Mouse (Mus musculus) ES-E14 (cell line): Measurements from ENCODE around the gene Lrrc8d. TPM values are rescaled to one million over a fixed set of nuclear protein-coding genes. Genes with fewer than 3 reads are reported as not detected.
"Not testable (repeated sequence)": the region's sequence is repeated elsewhere in the genome, so short reads cannot be mapped to it uniquely, and the experiment has no call there.

ENCODE experiments used
- DNase-seq: peaks from one replicate; pipeline ENCODE4 v3.0.0-alpha.2; 2013; ENCODE audit warnings: low read depth, low spot score
- H3K27ac ChIP-seq: 2 replicates; pipeline ENCODE4 v1.5.1; 2012; ENCODE audit warnings: low read depth, mild to moderate bottlenecking, low read length, moderate library complexity, mixed read lengths; ENCODE audit not compliant: poor library complexity, insufficient read depth, severe bottlenecking
- H3K36me3 ChIP-seq: 2 replicates; pipeline ENCODE4 v1.6.1; 2012; ENCODE audit warnings: mild to moderate bottlenecking, low read length, moderate library complexity, mixed read lengths; ENCODE audit not compliant: control insufficient read depth, poor library complexity, insufficient read depth, severe bottlenecking
- H3K4me1 ChIP-seq, 2 experiments: fragments of 150-350 bp in 1 of 2; sonication (generic) in 1 of 2; 2 replicates each; pipeline ENCODE4 v1.6.1; 2012; ENCODE audit warnings: low read length in 2 of 2, mild to moderate bottlenecking in 1 of 2, mixed read lengths in 1 of 2; ENCODE audit not compliant: control insufficient read depth in 2 of 2, insufficient read depth in 2 of 2, poor library complexity in 1 of 2
- H3K4me3 ChIP-seq, 2 experiments: fragments of 150-350 bp in 1 of 2; sonication (generic) in 1 of 2; 2 replicates each; pipeline ENCODE4 v1.5.1; 2012; ENCODE audit warnings: low read length in 2 of 2, low read depth in 1 of 2, mild to moderate bottlenecking in 1 of 2, mixed read lengths in 1 of 2; ENCODE audit not compliant: insufficient read depth in 1 of 2, poor library complexity in 1 of 2, severe bottlenecking in 1 of 2
- H3K9ac ChIP-seq: 2 replicates; pipeline ENCODE4 v1.6.1; 2012; ENCODE audit warnings: low read depth, mild to moderate bottlenecking, low read length, mixed read lengths; ENCODE audit not compliant: poor library complexity, insufficient read depth, severe bottlenecking
- H3K9me3 ChIP-seq: fragments of 150-350 bp; sonication (generic); 2 replicates; pipeline ENCODE4 v1.6.1; 2012; ENCODE audit warnings: low read depth, mild to moderate bottlenecking, low read length; ENCODE audit not compliant: control insufficient read depth, insufficient read depth
- CHD2 ChIP-seq: IDR thresholded peaks from 2 replicates; pipeline ENCODE4 v1.6.1; 2014; ENCODE audit warnings: mild to moderate bottlenecking, low read depth, low read length, inconsistent platforms
- HCFC1 ChIP-seq: IDR thresholded peaks from 2 replicates; pipeline ENCODE4 v1.6.1; 2012; ENCODE audit warnings: low read length, inconsistent platforms, borderline replicate concordance; ENCODE audit not compliant: insufficient read depth
- MAFK ChIP-seq: IDR thresholded peaks from 2 replicates; pipeline ENCODE4 v1.6.1; 2014; ENCODE audit warnings: mild to moderate bottlenecking, low read depth, low read length, inconsistent platforms; ENCODE audit not compliant: insufficient read depth
- ZC3H11A ChIP-seq: IDR thresholded peaks from 2 replicates; pipeline ENCODE4 v1.6.1; 2012; ENCODE audit warnings: low read depth, mild to moderate bottlenecking, inconsistent platforms, low read length, borderline replicate concordance
- ZNF384 ChIP-seq: IDR thresholded peaks from 2 replicates; pipeline ENCODE4 v1.6.1; 2012; ENCODE audit warnings: low read depth, low read length, inconsistent platforms
- in situ Hi-C, 2 experiments: fragments of 600-800 bp; cut with MboI; formaldehyde crosslinking; loops; one replicate each; pipeline ENCODE4 v1.15.1; 2025; ENCODE audit warnings: low sequenced_read_pairs in 2 of 2, inconsistent platforms in 1 of 2; ENCODE audit not compliant: unreplicated experiment in 2 of 2
- total RNA-seq: library from RNA; depleted of rRNA; stranded (reverse); fragments of 300-350 nt; gene quantifications from 2 replicates; pipeline ENCODE4 v1.2.3, GENCODE M21; 2012

The Lrrc8d gene
- total RNA-seq, 1 experiment: 23.2 TPM

GRCm38 (mm10) chr5:105861616-105862015, 161.8 kb downstream of the Lrrc8d start:
- TF ChIP-seq HCFC1: no peak
- no peak for TF ChIP-seq MAFK
- no peak for TF ChIP-seq CHD2
- TF ChIP-seq ZC3H11A: no peak
- TF ChIP-seq ZNF384: no peak
- H3K9ac ChIP-seq: no peak overlapping the region
- no peaks in the 10 kb centered on the region for H3K36me3 ChIP-seq
- no peak for DNase-seq
- in situ Hi-C loops: loop anchor here in 1 of 2 experiments (10.0 to 25.0 kb wide), 2 partner anchors 174 to 457 kb away; partner anchors contain the start of gene Lrrc8d
- no peak overlapping the region for H3K4me3 ChIP-seq
- H3K9me3 ChIP-seq: no peaks in the 10 kb centered on the region
- H3K27ac ChIP-seq: no peak overlapping the region
- peaks cover 0 to 2% of the 10 kb centered on the region in 2 experiments; a peak in 2 of 4 replicates for H3K4me1 ChIP-seq

- H3K36me3 ChIP-seq, H3K27ac ChIP-seq, H3K9ac ChIP-seq, H3K9me3 ChIP-seq, H3K4me1 ChIP-seq, H3K4me3 ChIP-seq: not testable (repeated sequence)
- TF ChIP-seq ZNF384: peak; percentile 90
- in situ Hi-C loops: loop anchor here (5.0 to 25.0 kb wide), 3 partner anchors 178 to 460 kb away; partner anchors contain the start of gene Lrrc8d (in 1 of the 2)
- peak; percentile 56 for DNase-seq
Measured at GRCm38 (mm10) chr5:105865110-105865628, 165.4 kb downstream of the Lrrc8d start.

- no peak overlapping the region for H3K9ac ChIP-seq
- in situ Hi-C loops: loop anchor here (5.0 to 25.0 kb wide), 3 partner anchors 180 to 463 kb away; partner anchors contain the start of gene Lrrc8d (in 1 of the 2)
- TF ChIP-seq ZC3H11A: no peak
- TF ChIP-seq MAFK: no peak
- TF ChIP-seq CHD2: no peak
- TF ChIP-seq ZNF384: no peak
- no peak for TF ChIP-seq HCFC1
- DNase-seq: no peak
- no peak overlapping the region for H3K27ac ChIP-seq
- no peaks in the 10 kb centered on the region for H3K9me3 ChIP-seq
- H3K36me3 ChIP-seq: no peaks in the 10 kb centered on the region
- H3K4me3 ChIP-seq: no peak overlapping the region
- no peaks in the 10 kb centered on the region; a peak in 2 of 4 replicates for H3K4me1 ChIP-seq
Measured at GRCm38 (mm10) chr5:105867427-105867826, 167.7 kb downstream of the Lrrc8d start.

- Histone ChIP-seq H3K9ac (no peak overlapping the region), H3K4me1 (no peaks in the 10 kb centered on the region; a peak in 2 of 4 replicates), H3K4me3 (no peak overlapping the region), H3K9me3 (no peaks in the 10 kb centered on the region), H3K27ac (no peak overlapping the region), H3K36me3 (no peaks in the 10 kb centered on the region)
- in situ Hi-C loops: loop anchor here (5.0 to 25.0 kb wide), 3 partner anchors 181 to 463 kb away; partner anchors contain the start of gene Lrrc8d (in 1 of the 2)
- TF ChIP-seq CHD2: no peak
- TF ChIP-seq ZC3H11A: no peak
- TF ChIP-seq HCFC1: no peak
- TF ChIP-seq ZNF384: no peak
- no peak for TF ChIP-seq MAFK
- no peak for DNase-seq
Measured at GRCm38 (mm10) chr5:105867841-105868447, 168.2 kb downstream of the Lrrc8d start.

GRCm38 (mm10) chr5:105868593-105868992, 168.8 kb downstream of the Lrrc8d start:
- no peak overlapping the region for H3K27ac ChIP-seq
- TF ChIP-seq MAFK (no peak), ZC3H11A (peak; percentile 97; the same call in 1 of the 2 replicates)
- no peaks in the 10 kb centered on the region for H3K36me3 ChIP-seq
- peak; percentile 71 for DNase-seq
- H3K9me3 ChIP-seq: no peaks in the 10 kb centered on the region
- H3K4me3 ChIP-seq: no peak overlapping the region
- no peaks in the 10 kb centered on the region; a peak in 2 of 4 replicates for H3K4me1 ChIP-seq
- no peak overlapping the region for H3K9ac ChIP-seq
- in situ Hi-C loops: loop anchor here (5.0 to 25.0 kb wide), 3 partner anchors 181 to 464 kb away; partner anchors contain the start of gene Lrrc8d (in 1 of the 2)
